Mouse (Mus musculus): Measurements from ENCODE around the gene Otogl. TPM values are rescaled to one million over a fixed set of nuclear protein-coding genes. Genes with fewer than 3 reads are reported as not detected.

Gene Otogl
- polyA plus RNA-seq, 1 experiment from 2014 or later: 0.04 TPM

- DNase-seq (ENCODE audit: low spot score) (no peak), ATAC-seq (replicated peaks; ENCODE audit: low FRiP score, low read depth) (no peak)
- 86% methylated on average over 1 of the region's 1 CpGs for WGBS
- H3K36me3 ChIP-seq (ENCODE audit: insufficient read depth, low read length): no peaks in the 10 kb centered on the region
- H3K4me2 ChIP-seq (ENCODE audit: low read length): no peak overlapping the region
- H3K27me3 ChIP-seq (ENCODE audit: insufficient read depth, low read length): no peaks in the 10 kb centered on the region
- H3K27ac ChIP-seq: no peak overlapping the region
- TF ChIP-seq CTCF (IDR thresholded peaks at IDR 0.05; ENCODE audit: low read depth): no peak
- H3K4me1 ChIP-seq (replicated peaks; ENCODE audit: insufficient read depth, low read length): no peaks in the 10 kb centered on the region
- H3K9ac ChIP-seq (ENCODE audit: low read depth, low read length): no peak overlapping the region
- no peaks in the 10 kb centered on the region for H3K9me3 ChIP-seq (replicated peaks; ENCODE audit: low read length)
- H3K4me3 ChIP-seq (replicated peaks; ENCODE audit: low read depth, low read length): no peak overlapping the region
These were observed 9.2 kb upstream of the Otogl start for GRCm38 (mm10) chr10:107921134-107921533.

DNA sequence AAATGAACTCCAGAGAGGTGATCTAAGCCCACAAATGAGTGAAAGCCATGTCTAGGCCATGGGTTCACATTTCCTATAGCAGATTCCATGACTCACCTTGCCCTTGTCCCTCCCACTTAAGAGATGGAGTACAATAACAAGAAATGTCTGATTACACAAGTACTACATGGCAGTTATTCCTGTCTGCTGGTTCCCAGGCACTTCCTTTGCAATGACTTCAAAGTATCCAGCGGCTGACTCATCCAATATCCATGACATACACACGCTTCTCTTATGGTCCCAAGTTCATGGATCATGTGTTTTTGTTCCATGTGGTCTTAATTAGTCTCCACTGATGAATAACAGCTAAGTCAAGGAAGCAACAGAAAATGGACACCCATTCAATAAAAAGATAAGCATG lies 1.1 kb upstream of the Otogl start:
- Histone ChIP-seq H3K4me2 (ENCODE audit: low read length) (no peak overlapping the region), H3K9ac (ENCODE audit: low read depth, low read length) (no peak overlapping the region), H3K27ac (no peak overlapping the region), H3K4me1 (replicated peaks; ENCODE audit: insufficient read depth, low read length) (no peaks in the 10 kb centered on the region), H3K36me3 (ENCODE audit: insufficient read depth, low read length) (no peaks in the 10 kb centered on the region), H3K4me3 (replicated peaks; ENCODE audit: low read depth, low read length) (no peak overlapping the region), H3K9me3 (replicated peaks; ENCODE audit: low read length) (no peaks in the 10 kb centered on the region), H3K27me3 (ENCODE audit: insufficient read depth, low read length) (no peaks in the 10 kb centered on the region)
- no peak for TF ChIP-seq CTCF (IDR thresholded peaks at IDR 0.05; ENCODE audit: low read depth)
- 67% methylated on average over 2 of the region's 2 CpGs for WGBS
- ATAC-seq (replicated peaks; ENCODE audit: low FRiP score, low read depth) (no peak), DNase-seq (ENCODE audit: low spot score) (no peak)

GRCm38 (mm10) chr10:107906453-107906852 lies 5.5 kb downstream of the Otogl start:
- Histone ChIP-seq H3K4me1 (replicated peaks; ENCODE audit: insufficient read depth, low read length) (no peaks in the 10 kb centered on the region; the same call in 1 of the 2 replicates), H3K4me3 (replicated peaks; ENCODE audit: low read depth, low read length) (no peak overlapping the region), H3K9ac (ENCODE audit: low read depth, low read length) (no peak overlapping the region), H3K27ac (0 out of 2 replicates have a peak overlapping the region, but pooled peaks have one; percentile 25), H3K36me3 (ENCODE audit: insufficient read depth, low read length) (no peaks in the 10 kb centered on the region), H3K9me3 (replicated peaks; ENCODE audit: low read length) (no peaks in the 10 kb centered on the region), H3K27me3 (ENCODE audit: insufficient read depth, low read length) (no peaks in the 10 kb centered on the region), H3K4me2 (ENCODE audit: low read length) (no peak overlapping the region)
- ATAC-seq (replicated peaks; ENCODE audit: low FRiP score, low read depth): no peak
- 69% methylated on average over 10 of the region's 10 CpGs for WGBS
- no peak for DNase-seq (ENCODE audit: low spot score)
- TF ChIP-seq CTCF (IDR thresholded peaks at IDR 0.05; ENCODE audit: low read depth): no peak

DNA sequence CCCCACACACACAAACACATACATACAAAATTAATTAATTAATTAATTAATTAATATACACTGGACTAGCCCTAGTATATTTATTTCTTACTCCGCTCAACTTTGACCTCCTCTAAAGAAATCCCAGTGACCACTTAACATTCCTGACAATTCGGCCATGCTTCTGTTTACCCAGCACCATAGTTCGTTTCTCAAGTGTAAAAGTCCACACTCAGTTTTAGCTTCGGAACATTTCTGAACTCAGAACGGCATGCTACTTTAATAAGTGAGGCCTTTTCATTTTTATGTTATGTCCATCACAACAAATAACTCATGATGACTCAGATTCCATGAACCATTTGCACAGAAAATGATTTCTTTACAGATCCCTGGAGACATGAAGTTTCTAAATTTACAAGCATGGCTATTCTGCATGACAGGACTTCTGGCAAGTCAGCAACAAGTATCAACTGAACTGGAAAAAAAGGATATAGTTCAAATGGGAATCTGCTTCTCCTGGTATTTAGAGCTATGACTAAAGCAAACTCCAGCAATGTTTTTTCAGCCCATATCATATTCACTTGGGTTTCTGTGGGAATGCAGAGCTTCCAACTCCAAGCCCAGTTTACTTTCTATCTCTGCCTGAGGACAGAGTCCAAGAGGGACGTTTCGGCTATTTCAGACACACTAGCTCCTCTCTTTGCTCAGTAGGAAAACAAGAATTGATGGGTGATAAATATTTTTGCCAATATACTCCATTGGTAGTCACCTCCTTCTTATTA lies 6.5 kb downstream of the Otogl start:
- peak overlapping the region; percentile 25; the same call in 1 of the 2 replicates for H3K27ac ChIP-seq
- H3K4me1 ChIP-seq (replicated peaks; ENCODE audit: insufficient read depth, low read length): no peaks in the 10 kb centered on the region; the same call in 1 of the 2 replicates
- no peak overlapping the region for H3K4me3 ChIP-seq (replicated peaks; ENCODE audit: low read depth, low read length)
- no peak for TF ChIP-seq CTCF (IDR thresholded peaks at IDR 0.05; ENCODE audit: low read depth)
- H3K27me3 ChIP-seq (ENCODE audit: insufficient read depth, low read length): no peaks in the 10 kb centered on the region
- H3K9me3 ChIP-seq (replicated peaks; ENCODE audit: low read length): no peaks in the 10 kb centered on the region
- DNase-seq (ENCODE audit: low spot score) (peak; percentile 62), ATAC-seq (replicated peaks; ENCODE audit: low FRiP score, low read depth) (no peak)
- WGBS: 51% methylated on average over 7 of the region's 7 CpGs
- H3K9ac ChIP-seq (ENCODE audit: low read depth, low read length): no peak overlapping the region
- H3K36me3 ChIP-seq (ENCODE audit: insufficient read depth, low read length): no peaks in the 10 kb centered on the region
- no peak overlapping the region for H3K4me2 ChIP-seq (ENCODE audit: low read length)

GRCm38 (mm10) chr10:107901958-107902357 lies 10.0 kb downstream of the Otogl start:
- no peak for TF ChIP-seq CTCF (IDR thresholded peaks at IDR 0.05; ENCODE audit: low read depth)
- no peak overlapping the region for H3K27ac ChIP-seq
- no peak overlapping the region for H3K4me2 ChIP-seq (ENCODE audit: low read length)
- H3K27me3 ChIP-seq (ENCODE audit: insufficient read depth, low read length): no peaks in the 10 kb centered on the region
- no peak for DNase-seq (ENCODE audit: low spot score)
- 51% methylated on average over 8 of the region's 8 CpGs for WGBS
- no peaks in the 10 kb centered on the region for H3K36me3 ChIP-seq (ENCODE audit: insufficient read depth, low read length)
- H3K4me3 ChIP-seq (replicated peaks; ENCODE audit: low read depth, low read length): no peak overlapping the region
- ATAC-seq (replicated peaks; ENCODE audit: low FRiP score, low read depth): no peak
- H3K9ac ChIP-seq (ENCODE audit: low read depth, low read length): no peak overlapping the region
- no peaks in the 10 kb centered on the region; the same call in 1 of the 2 replicates for H3K4me1 ChIP-seq (replicated peaks; ENCODE audit: insufficient read depth, low read length)
- no peaks in the 10 kb centered on the region for H3K9me3 ChIP-seq (replicated peaks; ENCODE audit: low read length)

- Histone ChIP-seq H3K36me3 (ENCODE audit: insufficient read depth, low read length) (no peaks in the 10 kb centered on the region), H3K4me1 (replicated peaks; ENCODE audit: insufficient read depth, low read length) (no peaks in the 10 kb centered on the region; the same call in 1 of the 2 replicates), H3K4me3 (replicated peaks; ENCODE audit: low read depth, low read length) (no peak overlapping the region), H3K9me3 (replicated peaks; ENCODE audit: low read length) (no peaks in the 10 kb centered on the region), H3K27me3 (ENCODE audit: insufficient read depth, low read length) (no peaks in the 10 kb centered on the region), H3K4me2 (ENCODE audit: low read length) (no peak overlapping the region), H3K9ac (ENCODE audit: low read depth, low read length) (no peak overlapping the region), H3K27ac (no peak overlapping the region)
- TF ChIP-seq CTCF (IDR thresholded peaks at IDR 0.05; ENCODE audit: low read depth): no peak
- no peak for ATAC-seq (replicated peaks; ENCODE audit: low FRiP score, low read depth)
- WGBS: 48% methylated on average over 13 of the region's 13 CpGs
- no peak for DNase-seq (ENCODE audit: low spot score)
These were observed 10.6 kb downstream of the Otogl start for GRCm38 (mm10) chr10:107901204-107901879.
